Mouse (Mus musculus): ENCODE data around the gene Gm7356. TPM values are rescaled to one million over a fixed set of nuclear protein-coding genes. Genes with fewer than 3 reads are reported as not detected.

Gene Gm7356
- not detected in 2 replicates for polyA plus RNA-seq (2015; fragmentation: Nextera tagmentation; extraction: Ambion mirVana)

GRCm38 (mm10) chr17:14003604-14004003, at the start of gene Gm7356:
TSS of gene Gm7356 (minus strand) at chr17:14003704.

Other genes starting within 250 kb of the Gm7356 start
- 40.9 and 41.1 TPM in 2 replicates for gene Afdn, start 243.2 kb downstream of the Gm7356 start, polyA plus RNA-seq (2015; fragmentation: Nextera tagmentation; extraction: Ambion mirVana)
- 2.2 and 2.4 TPM in 2 replicates for gene Tcte2, start 241.9 kb downstream of the Gm7356 start, polyA plus RNA-seq (2015; fragmentation: Nextera tagmentation; extraction: Ambion mirVana)
- gene Gm7168, start 55.3 kb downstream of the Gm7356 start, polyA plus RNA-seq (2015; fragmentation: Nextera tagmentation; extraction: Ambion mirVana): not detected in 2 replicates
- gene Gm7358, start 55.8 kb upstream of the Gm7356 start, polyA plus RNA-seq (2015; fragmentation: Nextera tagmentation; extraction: Ambion mirVana): not detected in 2 replicates
- gene Dact2, start 200.6 kb upstream of the Gm7356 start, polyA plus RNA-seq (2015; fragmentation: Nextera tagmentation; extraction: Ambion mirVana): 0.16 and 0.28 TPM in 2 replicates